Mouse (Mus musculus) urinary bladder, postnatal 14 days (tissue): ENCODE measurements around the gene Mad1l1.
A peak's percentile ranks its signal among the peaks of the same experiment; 100 is the strongest.
"Not testable (repeated sequence)": the region's sequence is repeated elsewhere in the genome, so short reads cannot be mapped to it uniquely, and the experiment has no call there.

Experiments used
- DNase-seq: peaks from one replicate; pipeline ENCODE4 v3.0.0; 2021; ENCODE audit warnings: low spot score

Mad1l1 gene

DNA sequence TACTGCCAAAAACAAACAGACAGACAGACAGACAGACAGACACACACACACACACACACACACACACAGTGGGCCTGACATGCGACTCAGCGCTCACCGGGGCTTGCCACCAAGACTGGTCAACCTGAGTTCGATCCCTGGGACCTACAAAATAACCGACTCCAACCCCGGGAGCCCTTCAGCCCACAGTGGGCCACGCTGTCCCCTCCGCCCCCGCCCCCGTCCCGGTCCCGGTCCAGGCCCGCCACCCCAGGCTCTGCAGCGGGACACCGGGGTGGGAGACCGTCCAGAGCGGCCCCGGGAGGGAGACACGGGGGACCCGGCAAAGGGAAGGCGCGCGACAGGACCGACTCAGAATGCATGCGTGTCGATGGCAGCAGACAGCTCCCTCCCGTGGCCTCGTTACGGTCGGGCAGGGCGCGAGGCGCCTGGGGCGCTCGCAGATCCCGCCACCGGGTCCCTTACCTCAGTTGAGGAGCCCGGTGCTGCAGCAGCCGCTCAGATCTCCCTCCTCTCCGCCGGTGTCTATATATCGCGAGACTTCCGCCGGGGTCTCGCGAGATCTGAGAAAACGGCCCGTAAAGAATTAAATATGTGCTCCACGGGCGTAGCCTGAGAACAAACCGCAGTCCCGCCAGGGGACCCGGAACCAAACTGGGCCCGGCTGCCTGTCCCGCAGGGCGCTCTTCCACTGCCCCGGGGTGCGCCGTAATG lies at the start of gene Mad1l1, which contains the start of gene Nudt1:
Gene Mad1l1, minus strand, starts transcription at position 511 of the 714 bp plus-strand sequence.
Gene Nudt1, plus strand, starts transcription at position 615 of the 714 bp plus-strand sequence.
- DNase-seq: peak; percentile 95

GRCm38 (mm10) chr5:140370446-140371254 lies 49.3 kb upstream of the Mad1l1 start:
- DNase-seq: no peak

DNA sequence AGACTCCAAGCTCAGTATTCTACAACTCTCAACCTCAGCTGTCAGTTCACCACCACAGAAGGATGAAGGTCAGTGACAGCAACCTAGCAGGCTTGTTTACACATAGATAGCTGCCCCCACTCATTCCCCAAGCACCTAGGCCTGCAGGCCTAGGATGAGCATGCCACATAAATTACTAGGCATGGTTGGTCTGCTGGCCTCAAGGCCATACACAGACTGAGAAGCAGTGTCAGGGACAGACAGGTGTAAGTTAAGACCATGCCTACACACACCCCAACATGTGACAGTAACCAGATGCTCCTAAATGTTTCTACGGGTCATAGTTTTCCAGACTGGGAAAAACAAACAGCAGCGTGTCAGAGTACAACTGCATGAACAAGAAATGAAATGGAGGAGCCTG lies 48.1 kb upstream of the Mad1l1 start:
- no peak for DNase-seq

GRCm38 (mm10) chr5:140368926-140369325 lies 47.6 kb upstream of the Mad1l1 start:
- DNase-seq: peak; percentile 70

DNA sequence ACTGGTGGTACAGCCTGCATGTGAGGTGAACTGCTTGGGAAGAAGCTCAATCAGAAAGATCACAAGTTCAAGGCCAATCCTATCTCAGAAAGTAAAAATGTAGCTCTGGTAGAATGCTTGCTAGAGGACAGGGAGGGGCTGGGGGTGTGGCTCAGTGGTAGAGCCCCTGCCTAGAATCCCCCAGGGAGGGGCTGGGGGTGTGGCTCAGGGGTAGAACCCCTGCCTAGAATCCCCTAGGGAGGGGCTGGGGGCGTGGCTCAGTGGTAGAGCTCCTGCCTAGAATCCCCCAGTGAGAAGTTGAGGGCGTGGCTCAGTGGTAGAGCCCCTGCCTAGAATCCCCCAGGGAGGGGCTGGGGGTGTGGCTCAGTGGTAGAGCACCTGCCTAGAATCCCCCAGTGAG lies 46.8 kb upstream of the Mad1l1 start:
- DNase-seq: not testable (repeated sequence)

DNA sequence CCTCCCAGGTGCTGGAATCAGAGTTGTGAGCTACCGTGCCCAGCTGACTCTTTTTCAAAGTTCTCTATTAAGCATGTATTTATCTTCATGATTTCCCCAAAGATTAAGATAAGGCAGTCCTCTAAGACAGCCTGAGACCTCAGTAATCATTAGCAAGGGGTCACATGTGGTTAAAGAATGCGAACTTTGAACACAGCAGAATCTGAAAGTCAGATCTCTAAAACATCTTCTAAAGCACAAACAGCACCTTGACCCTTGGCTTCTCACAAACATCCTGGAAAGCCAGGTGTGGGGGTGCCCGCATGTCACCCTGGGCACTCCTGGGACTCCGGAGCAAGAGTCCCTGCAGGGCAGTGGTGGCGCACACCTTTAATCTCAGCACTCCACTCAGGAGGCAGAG lies 43.1 kb upstream of the Mad1l1 start:
- no peak for DNase-seq

DNA sequence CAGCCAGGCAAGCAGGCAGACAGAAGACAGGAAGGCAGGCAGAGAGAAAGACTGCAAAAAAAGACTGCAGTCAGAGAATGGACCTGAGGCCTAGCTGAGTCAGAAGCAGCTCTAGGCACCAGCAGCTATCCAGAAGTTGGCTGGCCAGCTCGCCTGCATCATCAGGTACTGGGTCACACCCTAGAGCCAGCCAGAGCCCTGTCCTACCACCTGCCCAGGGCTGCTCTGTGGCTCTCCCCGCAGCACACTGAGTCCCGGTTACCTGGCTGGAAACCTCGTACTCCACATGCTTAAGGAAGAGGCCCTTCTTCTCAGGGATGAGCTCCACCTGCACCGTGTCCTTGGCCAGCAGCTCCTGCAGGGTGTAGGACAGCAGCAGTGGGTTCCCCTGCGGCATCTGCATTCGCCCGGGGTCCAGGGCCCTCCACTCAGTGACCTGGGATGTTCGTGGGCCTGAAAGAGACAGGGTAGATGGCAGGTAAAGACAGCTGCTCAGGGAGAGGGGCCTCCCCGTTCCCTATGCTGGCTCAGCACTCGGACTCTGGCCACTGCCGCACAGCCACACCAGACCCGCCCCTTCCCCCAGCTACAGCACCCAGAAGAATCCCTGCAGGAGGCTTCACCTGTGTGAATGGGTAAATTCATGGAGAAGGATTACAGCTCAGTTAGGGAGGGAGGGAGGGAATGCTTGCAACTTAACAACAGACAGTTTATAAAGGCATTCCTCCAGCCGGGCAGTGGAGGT lies 38.8 kb upstream of the Mad1l1 start:
- DNase-seq: no peak

GRCm38 (mm10) chr5:140357466-140357865 lies 36.1 kb upstream of the Mad1l1 start:
- DNase-seq: no peak

- DNase-seq: no peak
These were observed 34.6 kb upstream of the Mad1l1 start for GRCm38 (mm10) chr5:140355934-140356333.

GRCm38 (mm10) chr5:140352352-140352751 lies 31.0 kb upstream of the Mad1l1 start:
- no peak for DNase-seq

GRCm38 (mm10) chr5:140350731-140351497 lies 29.6 kb upstream of the Mad1l1 start:
- no peak for DNase-seq

DNA sequence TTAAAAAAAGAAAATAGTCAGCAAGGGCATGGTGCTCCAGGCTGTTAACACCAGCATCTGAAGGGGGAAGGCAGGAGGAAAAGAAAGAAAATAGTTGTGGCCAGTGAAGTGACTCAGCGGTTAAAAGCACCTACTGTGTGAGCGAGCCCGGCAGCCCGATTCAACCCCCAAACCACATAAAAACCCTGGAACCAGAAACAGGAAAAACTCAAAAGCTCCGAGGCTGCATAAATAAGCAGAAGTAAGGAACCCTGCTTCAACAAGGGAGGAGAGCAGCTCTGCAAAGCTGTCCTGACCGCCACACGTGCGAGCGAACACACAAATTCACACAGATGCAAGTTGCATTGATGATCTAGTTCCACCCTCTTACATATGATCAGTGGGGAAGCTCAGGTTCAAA lies 28.5 kb upstream of the Mad1l1 start:
- no peak for DNase-seq

DNA sequence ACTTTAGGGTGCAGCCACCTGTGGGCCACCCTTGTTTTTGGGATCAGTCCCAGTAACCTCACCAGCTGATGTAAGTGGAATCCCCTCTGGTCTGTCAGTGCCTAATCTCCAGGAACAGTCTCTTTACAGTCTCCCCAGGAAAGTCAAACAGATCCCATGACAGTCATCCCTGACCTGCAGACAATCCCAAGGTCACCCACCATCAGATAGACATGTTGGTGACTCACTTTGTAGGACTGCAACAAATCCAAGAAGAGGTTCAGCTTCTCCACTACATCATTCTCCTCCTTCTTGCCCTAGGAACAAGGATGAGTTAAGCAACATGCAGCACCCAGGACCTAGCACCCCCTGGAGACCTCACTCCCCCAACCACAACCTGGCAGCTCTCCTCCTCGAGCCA lies 24.7 kb upstream of the Mad1l1 start:
- no peak for DNase-seq

GRCm38 (mm10) chr5:140345244-140345643 lies 23.9 kb upstream of the Mad1l1 start:
- DNase-seq: no peak

DNA sequence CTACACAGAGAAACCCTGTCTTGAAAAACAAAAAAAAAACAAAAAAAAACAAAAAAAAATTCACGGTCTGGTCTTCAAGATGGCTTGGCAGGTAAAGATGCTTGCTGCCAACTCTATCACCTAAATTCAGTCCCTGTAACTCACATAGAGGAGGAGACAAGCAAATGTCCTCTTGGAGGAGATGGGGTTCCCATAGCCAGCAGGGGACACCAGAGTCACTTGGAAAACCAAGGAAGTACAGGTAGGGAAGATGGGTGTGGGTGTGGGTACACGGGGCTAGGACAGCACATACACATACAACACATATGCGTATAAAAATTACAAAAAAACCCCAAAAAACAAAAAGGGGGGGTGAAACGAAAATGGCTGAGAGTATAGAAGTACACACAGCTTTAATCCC lies 21.5 kb upstream of the Mad1l1 start:
- no peak for DNase-seq

GRCm38 (mm10) chr5:140339836-140340235 lies 18.5 kb upstream of the Mad1l1 start:
- no peak for DNase-seq

DNA sequence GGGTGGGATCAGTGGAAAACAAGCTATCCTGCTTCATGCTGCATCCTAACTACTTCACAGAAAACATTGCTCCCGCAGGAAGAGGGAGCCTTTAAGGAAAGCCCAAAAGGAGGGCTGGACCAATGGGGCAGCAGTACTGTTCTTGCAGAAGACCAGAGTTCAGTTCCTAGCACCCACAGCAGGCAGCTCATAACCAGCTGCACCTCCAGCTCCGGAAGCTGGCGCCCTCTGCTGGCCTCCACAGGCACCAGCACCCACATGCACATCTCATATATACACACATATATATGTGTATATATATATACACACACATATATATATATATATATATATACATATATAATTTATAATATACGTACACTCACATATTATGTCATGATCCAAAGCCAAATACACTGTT lies 17.4 kb upstream of the Mad1l1 start:
- DNase-seq: no peak

DNA sequence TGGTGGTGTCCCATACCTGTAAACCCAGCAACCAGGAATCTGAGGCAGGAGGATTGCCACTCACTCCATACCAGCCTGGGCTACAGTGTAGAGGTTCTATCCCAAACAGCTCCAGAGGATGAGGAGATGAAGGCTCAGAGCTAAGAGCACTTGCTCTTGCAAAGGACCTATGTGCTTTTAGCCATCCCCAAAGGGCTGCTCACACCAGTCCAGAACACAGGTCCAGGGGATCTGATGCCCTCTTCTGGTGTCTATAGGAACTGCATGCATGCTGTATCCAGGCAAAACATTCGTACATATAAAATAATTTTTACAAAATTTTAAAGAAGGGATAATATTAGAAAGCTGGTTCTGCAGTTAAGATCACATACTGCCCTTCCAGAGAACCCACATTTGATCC lies 15.3 kb upstream of the Mad1l1 start:
- peak; percentile 29 for DNase-seq

DNA sequence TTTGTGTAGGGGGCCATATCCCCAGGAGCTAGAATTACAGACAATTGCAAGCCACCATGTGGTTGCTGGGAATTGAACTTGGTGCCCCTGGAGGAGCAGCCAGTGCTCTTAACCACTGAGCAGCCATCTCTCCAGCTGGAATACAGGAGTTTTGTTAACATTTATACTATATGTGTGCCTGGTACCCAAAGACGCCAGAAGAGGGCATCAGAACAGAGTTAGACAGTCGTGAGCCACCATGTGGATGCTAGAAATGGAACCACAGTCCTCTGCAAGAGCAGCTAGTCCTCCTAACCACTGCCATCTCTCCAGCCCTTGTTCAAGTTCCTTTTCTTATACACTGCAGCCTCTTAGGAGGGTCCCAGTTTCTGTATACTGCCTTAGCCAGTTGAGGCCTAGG lies 12.3 kb upstream of the Mad1l1 start:
- DNase-seq: no peak

- DNase-seq: peak; percentile 38
These were observed 11.2 kb upstream of the Mad1l1 start for GRCm38 (mm10) chr5:140332519-140332918.

DNA sequence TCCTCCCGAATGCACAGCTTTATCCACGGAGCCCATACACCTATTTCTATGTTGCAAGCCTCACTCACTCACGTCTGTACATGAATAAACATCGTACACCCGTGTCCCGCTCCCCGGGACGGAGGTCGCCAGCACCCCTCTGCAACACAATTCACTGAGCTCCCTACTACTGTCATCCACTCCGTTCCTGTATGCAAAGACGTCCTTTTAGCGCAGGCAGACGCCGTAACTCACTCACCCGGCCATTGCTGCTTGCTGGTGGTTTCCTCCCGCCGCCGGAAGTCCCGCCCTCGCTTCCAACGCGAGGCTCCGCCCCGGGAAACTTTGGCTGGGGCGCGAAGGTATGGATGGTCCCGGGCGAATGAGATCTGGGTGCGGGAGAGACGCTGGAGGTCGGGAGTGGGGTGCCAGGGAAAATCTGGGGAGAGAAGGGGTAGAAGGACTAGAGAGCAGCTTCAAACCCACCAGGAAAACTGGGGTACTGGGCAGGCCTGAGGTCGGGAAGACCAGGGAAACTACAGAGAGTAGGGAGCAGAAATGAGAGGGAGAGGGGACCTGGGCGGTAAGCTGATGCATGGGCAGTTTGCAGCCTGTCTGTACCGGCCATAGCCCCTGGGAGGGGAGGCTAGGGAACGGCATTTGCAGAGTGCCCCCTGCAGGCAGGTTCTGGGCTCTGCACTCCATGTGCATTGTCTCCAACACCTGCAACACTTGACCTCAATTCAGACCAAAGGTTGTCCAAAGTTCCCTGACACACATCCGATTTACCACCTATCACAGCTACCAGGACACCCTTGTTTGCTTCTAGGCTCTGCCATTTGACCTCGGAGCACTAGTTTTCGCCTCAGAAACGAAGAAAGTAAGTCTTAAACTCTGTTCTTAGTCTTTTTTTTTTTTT lies 10.5 kb upstream of the Mad1l1 start, which contains the start of gene Mrm2:
Gene Mrm2, minus strand, starts transcription at position 284 of the 898 bp plus-strand sequence.
- peak; percentile 85 for DNase-seq
